Mouse (Mus musculus) G1E (cell line): ENCODE measurements around the gene Gucd1. TPM values are rescaled to one million over a fixed set of nuclear protein-coding genes. Genes with fewer than 3 reads are reported as not detected.
"Not testable (repeated sequence)": the region's sequence is repeated elsewhere in the genome, so short reads cannot be mapped to it uniquely, and the experiment has no call there.

ENCODE experiments used
- ATAC-seq: 2 replicates; pipeline ENCODE4 v1.8.0; 2016; ENCODE audit warnings: mild to moderate bottlenecking; ENCODE audit not compliant: insufficient number of reproducible peaks, poor library complexity, low FRiP score, severe bottlenecking; ENCODE audit errors: extremely low read depth
- DNase-seq: peaks from one replicate; pipeline ENCODE4 v3.0.0; 2012; ENCODE audit warnings: low spot score
- H3K27me3 ChIP-seq: 2 replicates; pipeline ENCODE4 v1.6.1; 2012; ENCODE audit warnings: mild to moderate bottlenecking, low read length, inconsistent platforms; ENCODE audit not compliant: insufficient read depth
- H3K36me3 ChIP-seq: replicated peaks from 2 replicates; pipeline ENCODE3; 2012; ENCODE audit warnings: mild to moderate bottlenecking, inconsistent platforms
- H3K4me1 ChIP-seq: 2 replicates; pipeline ENCODE4 v1.6.1; 2012; ENCODE audit warnings: low read depth, low read length, inconsistent platforms, mixed read lengths; ENCODE audit not compliant: insufficient read depth
- H3K4me3 ChIP-seq: 2 replicates; pipeline ENCODE4 v1.5.1; 2012; ENCODE audit warnings: low read depth, mild to moderate bottlenecking, inconsistent platforms, low read length, moderate library complexity, mixed read lengths
- H3K9me3 ChIP-seq: replicated peaks from 2 replicates; pipeline ENCODE4 v1.6.1; 2012; ENCODE audit warnings: inconsistent platforms
- CTCF ChIP-seq: IDR thresholded peaks from 2 replicates; pipeline ENCODE4 v1.5.1; 2012; ENCODE audit warnings: low read depth, low read length, inconsistent platforms, mixed read lengths
- GATA1 ChIP-seq: IDR thresholded peaks from 2 replicates; pipeline ENCODE4 v1.6.1; 2012; ENCODE audit warnings: borderline replicate concordance, low read length, inconsistent platforms, mixed read lengths
- GATA2 ChIP-seq: IDR thresholded peaks from 2 replicates; pipeline ENCODE4 v1.6.1; 2012; ENCODE audit warnings: low read depth, low read length, inconsistent platforms, borderline replicate concordance
- POLR2AphosphoS5 ChIP-seq: IDR thresholded peaks from 2 replicates; pipeline ENCODE4 v1.6.1; 2012; ENCODE audit warnings: low read depth, low read length, inconsistent platforms; ENCODE audit not compliant: insufficient replicate concordance
- TAL1 ChIP-seq: conservative IDR thresholded peaks from 2 replicates; pipeline ENCODE4 v1.6.1; 2012; ENCODE audit warnings: low read depth, low read length, inconsistent platforms, mixed read lengths
- polyA plus RNA-seq: library from polyadenylated mRNA; stranded (reverse); fragments of >175 nt; gene quantifications from 2 replicates; pipeline ENCODE4 v1.2.3, GENCODE M21; 2012
- total RNA-seq, 2 experiments: library from RNA; stranded (forward) in 1 of 2; stranded (reverse) in 1 of 2; fragments of 200-1000 nt in 1 of 2; fragments of >200 nt in 1 of 2; fragmentation: Nextera tagmentation in 1 of 2; gene quantifications; 2 replicates each; pipeline ENCODE4 v1.2.3; 2014 to 2017

Gucd1 gene
- total and polyA plus RNA-seq, 3 experiments = 15.8 to 41.7 (median 26.1) TPM

DNA sequence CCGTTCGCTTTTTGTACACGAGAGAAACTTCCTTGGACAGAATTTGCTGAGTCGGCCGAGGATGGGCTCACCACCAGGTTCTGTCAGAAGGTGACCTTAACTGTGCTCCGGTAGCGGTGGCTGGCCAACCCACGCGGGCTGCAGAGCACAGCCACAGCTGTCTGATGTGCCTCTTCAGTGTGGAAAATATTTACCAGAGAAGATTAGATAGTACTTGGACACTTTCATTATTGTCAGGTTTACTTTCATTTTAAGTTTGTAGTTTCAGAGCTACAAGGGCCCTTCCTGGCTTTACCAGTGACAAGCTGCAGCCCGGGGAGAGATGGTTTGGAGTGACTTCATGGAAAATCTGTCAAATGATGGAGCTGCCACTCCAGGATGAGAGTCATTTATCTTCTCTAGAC, 93.3 kb downstream of the Gucd1 start:
- no peaks in the 10 kb centered on the region for H3K9me3 ChIP-seq
- H3K4me3 ChIP-seq = no peak overlapping the region
- no peak for DNase-seq
- H3K4me1 ChIP-seq = no peaks in the 10 kb centered on the region
- no peaks in the 10 kb centered on the region; the same call in 1 of the 2 replicates for H3K27me3 ChIP-seq
- ATAC-seq = no peak
- no peak for TF ChIP-seq GATA2
- no peak for TF ChIP-seq GATA1
- TF ChIP-seq CTCF = no peak
- TF ChIP-seq TAL1 = no peak
- no peak for TF ChIP-seq POLR2AphosphoS5
- H3K36me3 ChIP-seq = no peaks in the 10 kb centered on the region

DNA sequence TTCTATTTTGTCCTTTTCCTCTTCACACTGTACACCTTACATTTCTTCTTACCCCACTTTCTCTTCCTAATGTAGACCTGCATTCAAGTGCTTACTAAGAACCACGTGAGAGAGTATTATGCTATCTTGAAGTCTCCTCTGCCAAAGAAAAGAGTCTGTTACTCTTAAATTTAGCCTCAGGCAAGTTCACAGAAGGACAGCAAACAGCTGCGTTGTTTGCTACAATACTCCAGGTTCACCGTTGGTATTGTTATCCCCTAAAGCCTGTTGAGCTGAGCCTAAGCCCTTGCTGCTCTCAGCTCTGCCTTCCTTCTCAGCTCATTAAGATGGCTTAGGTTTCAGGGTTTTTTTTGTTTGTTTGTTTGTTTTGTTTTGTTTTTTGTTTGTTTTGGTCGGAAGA, 99.0 kb downstream of the Gucd1 start:
- H3K36me3 ChIP-seq = no peaks in the 10 kb centered on the region
- H3K4me1 ChIP-seq = no peaks in the 10 kb centered on the region
- peaks cover 2% of the 10 kb centered on the region; the same call in 1 of the 2 replicates for H3K27me3 ChIP-seq
- no peaks in the 10 kb centered on the region for H3K9me3 ChIP-seq
- H3K4me3 ChIP-seq = no peak overlapping the region
- TF ChIP-seq TAL1 (no peak), POLR2AphosphoS5 (no peak), CTCF (no peak), GATA2 (no peak), GATA1 (no peak)
- ATAC-seq (no peak), DNase-seq (no peak)

DNA sequence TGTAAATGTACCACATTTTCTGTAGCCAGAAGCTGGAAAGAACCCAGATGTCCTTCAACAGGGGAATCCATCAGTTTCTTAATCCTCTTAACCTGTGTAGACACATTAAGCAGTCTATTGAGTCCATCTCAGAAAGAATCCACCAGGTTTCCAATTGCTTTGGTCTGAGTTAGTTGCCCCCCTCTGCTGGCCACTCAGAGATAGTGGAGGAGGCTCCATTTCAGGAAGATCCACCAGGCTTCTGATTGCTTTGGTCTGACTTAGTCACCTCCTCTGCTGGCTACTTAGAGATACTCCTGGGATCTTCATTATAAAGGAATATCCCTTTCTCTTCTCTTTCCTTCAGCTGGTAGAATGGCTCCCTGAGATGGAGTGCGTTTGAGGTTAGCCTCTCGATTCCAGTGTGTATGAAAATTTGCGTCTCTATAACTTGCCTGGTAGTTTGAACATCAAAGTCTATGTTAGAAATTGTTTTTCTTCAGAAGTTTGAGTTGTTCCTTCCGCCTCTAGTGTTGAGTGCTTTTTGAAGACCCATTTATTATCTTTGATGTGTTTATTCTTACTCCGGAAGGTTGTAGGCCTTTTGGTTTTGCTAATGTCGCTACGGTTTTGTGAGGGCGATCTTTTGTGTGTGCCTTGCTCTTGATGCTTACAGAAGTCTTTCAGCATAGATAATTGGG, 100.3 kb downstream of the Gucd1 start:
- H3K9me3 ChIP-seq = no peaks in the 10 kb centered on the region
- no peak for TF ChIP-seq POLR2AphosphoS5
- no peak for TF ChIP-seq GATA2
- TF ChIP-seq CTCF = no peak
- no peak for TF ChIP-seq GATA1
- TF ChIP-seq TAL1 = no peak
- ATAC-seq (no peak), DNase-seq (no peak)
- no peaks in the 10 kb centered on the region for H3K36me3 ChIP-seq
- H3K27me3 ChIP-seq = peaks cover 2% of the 10 kb centered on the region; the same call in 1 of the 2 replicates
- no peak overlapping the region for H3K4me3 ChIP-seq
- H3K4me1 ChIP-seq = no peaks in the 10 kb centered on the region

DNA sequence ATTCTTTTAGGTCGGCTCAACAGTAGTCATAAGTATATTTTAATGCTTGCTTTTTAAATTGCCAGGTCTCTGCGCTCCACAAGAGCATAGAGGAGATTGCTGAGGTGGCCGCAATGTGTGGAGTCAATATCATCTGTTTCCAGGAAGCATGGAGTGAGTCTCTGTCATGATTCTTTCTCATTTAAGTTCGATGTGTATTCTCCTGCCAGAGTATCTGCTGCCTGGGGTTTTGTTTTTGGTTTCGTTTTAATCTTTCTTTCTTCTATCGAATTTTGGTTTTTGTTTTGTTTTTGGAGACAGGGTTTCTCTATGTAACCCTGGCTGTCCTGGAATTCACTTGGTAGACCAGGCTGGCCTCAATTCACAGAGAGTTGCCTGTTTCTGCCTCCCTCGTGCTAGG, 102.8 kb downstream of the Gucd1 start:
- ATAC-seq = no peak
- H3K4me3 ChIP-seq = no peak overlapping the region
- H3K4me1 ChIP-seq = no peaks in the 10 kb centered on the region
- DNase-seq = no peak
- H3K9me3 ChIP-seq = no peaks in the 10 kb centered on the region
- 0 out of 2 replicates have a peak, but pooled peaks cover 2% of the 10 kb centered on the region for H3K27me3 ChIP-seq
- no peaks in the 10 kb centered on the region for H3K36me3 ChIP-seq
- TF ChIP-seq CTCF (no peak), GATA2 (no peak), GATA1 (no peak), TAL1 (no peak), POLR2AphosphoS5 (no peak)

DNA sequence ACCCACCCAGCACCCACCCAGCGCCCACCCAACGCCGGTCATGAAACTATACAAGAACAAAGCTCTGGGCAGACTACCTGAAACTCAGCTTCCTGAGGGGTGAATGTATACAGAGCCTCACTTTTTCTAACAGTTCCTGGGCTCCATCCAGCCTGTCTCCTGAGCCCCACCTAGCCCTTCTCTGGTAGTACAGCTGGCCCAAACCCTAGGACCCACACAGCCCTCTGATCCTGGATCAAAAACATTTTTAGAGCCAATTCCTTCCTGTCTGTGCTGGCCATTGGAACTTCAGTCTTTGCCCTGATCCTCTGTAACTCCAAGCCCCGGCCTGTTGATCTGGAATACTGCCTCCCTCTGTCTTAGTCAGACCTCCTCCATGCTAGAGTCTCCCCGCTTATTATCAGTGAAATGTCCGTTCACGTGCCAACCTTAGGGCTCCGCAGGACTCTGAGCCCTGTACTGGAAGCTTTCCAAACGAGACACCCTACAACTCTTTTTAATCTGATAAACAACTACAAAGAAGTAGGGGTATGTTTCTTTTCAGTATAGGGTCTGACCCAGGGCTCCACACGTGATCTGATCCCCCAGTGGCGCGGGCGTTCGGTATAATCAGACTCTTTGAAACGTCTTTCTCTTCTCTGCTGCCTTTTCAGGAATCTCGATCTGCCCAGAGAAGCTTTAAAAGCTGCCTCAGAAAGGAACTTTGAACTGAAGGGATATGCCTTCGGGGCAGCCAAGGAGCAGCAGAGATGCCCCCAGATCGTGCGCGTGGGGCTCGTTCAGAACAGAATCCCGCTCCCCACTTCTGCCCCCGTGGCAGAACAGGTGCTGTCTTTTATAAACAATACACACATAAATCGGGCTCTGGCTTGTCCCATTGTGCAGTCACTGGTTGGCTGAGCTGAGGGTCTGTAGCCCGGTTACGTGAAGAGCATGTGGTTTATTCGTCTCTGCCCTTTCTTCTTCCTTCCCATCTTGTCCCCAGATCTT, 105.4 kb downstream of the Gucd1 start:
- DNase-seq (no peak), ATAC-seq (no peak)
- H3K27me3 ChIP-seq = 0 out of 2 replicates have a peak, but pooled peaks cover 2% of the 10 kb centered on the region
- TF ChIP-seq CTCF (no peak), GATA1 (no peak), GATA2 (no peak), POLR2AphosphoS5 (no peak), TAL1 (no peak)
- no peak overlapping the region for H3K4me3 ChIP-seq
- H3K9me3 ChIP-seq = no peaks in the 10 kb centered on the region
- no peaks in the 10 kb centered on the region for H3K36me3 ChIP-seq
- H3K4me1 ChIP-seq = no peaks in the 10 kb centered on the region

DNA sequence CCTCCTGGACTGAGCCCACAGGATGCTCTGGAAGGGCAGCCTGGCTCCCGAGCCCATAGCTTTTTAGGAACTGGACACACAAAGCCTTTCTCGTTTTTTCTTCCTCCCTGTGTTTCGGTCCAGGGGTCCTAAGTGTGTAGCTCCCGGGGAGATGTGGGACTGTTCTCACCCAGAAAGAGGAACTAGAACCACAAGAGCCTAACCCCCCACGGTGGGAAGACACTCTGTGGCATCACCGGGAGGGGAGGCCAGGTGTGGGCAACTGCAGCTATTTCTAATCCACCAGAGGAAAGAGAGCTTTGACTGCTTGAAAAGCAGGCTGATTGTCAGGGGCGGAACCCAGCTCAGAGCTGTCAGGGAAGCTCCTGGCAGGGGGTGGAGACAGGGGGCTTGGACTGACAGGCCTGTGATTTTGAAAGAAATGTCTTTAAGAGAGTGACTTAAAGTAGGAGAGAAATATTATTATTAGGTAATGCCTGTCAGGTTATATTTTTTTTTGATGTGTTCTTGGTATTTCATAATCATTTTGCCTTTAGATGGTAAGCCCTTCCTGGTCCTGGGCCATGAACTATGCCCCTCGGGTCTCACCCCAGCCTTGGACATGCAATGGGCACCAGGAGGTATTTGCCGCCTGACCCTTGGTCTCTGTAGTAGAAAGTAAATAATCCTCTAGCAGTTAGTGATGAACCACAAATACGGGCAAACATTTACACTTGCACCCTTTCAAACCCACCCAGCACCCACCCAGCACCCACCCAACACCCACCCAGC, 106.2 kb downstream of the Gucd1 start:
- not testable (repeated sequence) for H3K36me3 ChIP-seq, H3K27me3 ChIP-seq, ATAC-seq, H3K4me3 ChIP-seq, DNase-seq, H3K9me3 ChIP-seq, H3K4me1 ChIP-seq
